Mouse (Mus musculus) lung, adult 2 months (tissue): Measurements from ENCODE around the gene Zbtb4. TPM values are rescaled to one million over a fixed set of nuclear protein-coding genes. Genes with fewer than 3 reads are reported as not detected.

Experiments used
- DNase-seq: peaks from one replicate; pipeline ENCODE4 v3.0.0; 2022
- H3K4me1 ChIP-seq: fragments of 200-500 bp; 2 replicates; pipeline ENCODE4 v1.6.1; 2011; ENCODE audit warnings: low read length; ENCODE audit not compliant: control insufficient read depth, insufficient read depth
- H3K4me3 ChIP-seq: fragments of 200-500 bp; replicated peaks from 2 replicates; pipeline ENCODE3; 2011; ENCODE audit warnings: low read depth, mild to moderate bottlenecking, control low read depth, low read length; ENCODE audit errors: extremely low read depth
- CTCF ChIP-seq: fragments of 200-500 bp; IDR thresholded peaks from 2 replicates; pipeline ENCODE4 v1.5.1; 2011; ENCODE audit warnings: mild to moderate bottlenecking, low read length, control low read depth; ENCODE audit not compliant: insufficient read depth
- POLR2A ChIP-seq: fragments of 200-500 bp; IDR thresholded peaks from 2 replicates; pipeline ENCODE4 v1.6.1; 2011; ENCODE audit warnings: low read depth, mild to moderate bottlenecking, control low read depth, low read length, borderline replicate concordance; ENCODE audit errors: extremely low read depth
- WGBS: fragments of 180-500 bp; shearing (Covaris S2); methylation state at CpG from one replicate; pipeline ENCODE4 v1.1.7; 2018; 5-methylcytosine and 5-hydroxymethylcytosine counted together
- polyA plus RNA-seq: library from polyadenylated mRNA; depleted of rRNA; stranded (reverse); fragments of >200 nt; gene quantifications from 2 replicates; pipeline ENCODE4 v1.2.3, GENCODE M21; 2012

Zbtb4 gene
- polyA plus RNA-seq, 1 experiment = 104 TPM

GRCm38 (mm10) chr11:69795983-69796435 is 30.3 kb downstream of the Zbtb4 start:
- 6% methylated on average over 13 of the region's 13 CpGs for WGBS
- Histone ChIP-seq H3K4me1 (peaks cover 7% of the 10 kb centered on the region), H3K4me3 (peak overlapping the region; percentile 65)
- TF ChIP-seq CTCF (no peak), POLR2A (no peak)
- no peak for DNase-seq

GRCm38 (mm10) chr11:69797924-69798323 is 32.2 kb downstream of the Zbtb4 start:
- WGBS = 81% methylated on average over 7 of the region's 7 CpGs
- no peak for DNase-seq
- peaks cover 15% of the 10 kb centered on the region for H3K4me1 ChIP-seq
- no peak for TF ChIP-seq POLR2A
- no peak for TF ChIP-seq CTCF
- H3K4me3 ChIP-seq = no peak overlapping the region

GRCm38 (mm10) chr11:69799394-69800137 is 33.9 kb downstream of the Zbtb4 start:
- Histone ChIP-seq H3K4me3 (no peak overlapping the region), H3K4me1 (peaks cover 20% of the 10 kb centered on the region)
- DNase-seq = no peak
- TF ChIP-seq CTCF = no peak
- TF ChIP-seq POLR2A = no peak
- 49% methylated on average over 12 of the region's 12 CpGs for WGBS

GRCm38 (mm10) chr11:69800138-69800391 is 34.4 kb downstream of the Zbtb4 start:
- WGBS = 14% methylated on average over 11 of the region's 11 CpGs
- no peak for DNase-seq
- peaks cover 20% of the 10 kb centered on the region for H3K4me1 ChIP-seq
- no peak overlapping the region for H3K4me3 ChIP-seq
- TF ChIP-seq CTCF (no peak), POLR2A (no peak)

- 2% methylated on average over 36 of the region's 36 CpGs for WGBS
- peaks cover 20% of the 10 kb centered on the region for H3K4me1 ChIP-seq
- DNase-seq = peak; percentile 37
- TF ChIP-seq POLR2A (no peak), CTCF (no peak)
- peak overlapping the region; percentile 39 for H3K4me3 ChIP-seq
Measured at GRCm38 (mm10) chr11:69800392-69801197, 34.9 kb downstream of the Zbtb4 start.

GRCm38 (mm10) chr11:69801379-69801977 is 35.8 kb downstream of the Zbtb4 start, which contains the start of gene Fgf11:
Gene Fgf11, minus strand, starts transcription at chr11:69801857.
- H3K4me3 ChIP-seq = peak within 1 kb of the TSS; percentile 67
- WGBS = 4% methylated on average over 33 of the region's 33 CpGs
- no peak for DNase-seq
- peaks cover 20% of the 10 kb centered on the region for H3K4me1 ChIP-seq
- TF ChIP-seq POLR2A (no peak), CTCF (no peak)

- Histone ChIP-seq H3K4me3 (peak overlapping the region; percentile 67), H3K4me1 (peaks cover 20% of the 10 kb centered on the region)
- DNase-seq = peak; percentile 90
- no peak for TF ChIP-seq CTCF
- peak; percentile 44; the same call in 1 of the 2 replicates for TF ChIP-seq POLR2A
- under 1% methylated on average over 31 of the region's 33 CpGs for WGBS
Measured at GRCm38 (mm10) chr11:69802648-69803105, 37.0 kb downstream of the Zbtb4 start.

GRCm38 (mm10) chr11:69803328-69803727 is 37.6 kb downstream of the Zbtb4 start:
- WGBS = 4% methylated on average over 12 of the region's 12 CpGs
- TF ChIP-seq CTCF (no peak), POLR2A (no peak)
- Histone ChIP-seq H3K4me1 (peaks cover 20% of the 10 kb centered on the region), H3K4me3 (peak overlapping the region; percentile 35)
- no peak for DNase-seq

- TF ChIP-seq CTCF = peak; percentile 33; the same call in 1 of the 2 replicates
- TF ChIP-seq POLR2A = no peak; the same call in 1 of the 2 replicates
- WGBS = 2% methylated on average over 60 of the region's 60 CpGs
- H3K4me1 ChIP-seq = peaks cover 20% of the 10 kb centered on the region
- DNase-seq = peak; percentile 76
- peak overlapping the region; percentile 35 for H3K4me3 ChIP-seq
Measured at GRCm38 (mm10) chr11:69803786-69804651, 38.3 kb downstream of the Zbtb4 start.
